Mouse (Mus musculus): Measurements from ENCODE around the gene Rffl. TPM values are rescaled to one million over a fixed set of nuclear protein-coding genes. Genes with fewer than 3 reads are reported as not detected.

Gene Rffl
- polyA plus RNA-seq, 1 experiment, result 12.7 TPM

DNA sequence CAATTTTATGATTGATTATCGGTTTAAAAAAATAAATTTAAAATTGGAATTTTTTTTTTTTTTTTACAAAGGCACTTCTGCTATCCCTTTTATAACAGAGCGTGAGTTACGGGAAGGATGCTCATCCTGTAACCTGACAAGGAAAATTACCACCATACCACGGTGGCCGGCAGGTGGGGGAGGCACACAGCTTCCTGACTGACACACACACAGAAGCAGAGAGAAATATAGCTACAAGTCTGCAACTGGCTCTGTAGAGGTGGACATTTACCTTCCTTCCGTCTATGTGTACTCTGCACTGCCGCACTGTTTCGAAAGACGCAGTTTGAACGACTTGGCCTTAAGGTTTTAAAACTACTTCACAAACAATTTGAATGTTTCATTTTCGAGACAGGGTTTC lies 18.9 kb downstream of the Rffl start:
- TF ChIP-seq POLR2A (IDR thresholded peaks at IDR 0.05; ENCODE audit: extremely low read depth, insufficient read depth, low read length) (no peak), CTCF (IDR thresholded peaks at IDR 0.05; ENCODE audit: extremely low read depth, insufficient read depth, low read length) (no peak)
- Histone ChIP-seq H3K27ac (ENCODE audit: insufficient read depth, low read length) (no peak overlapping the region), H3K4me3 (ENCODE audit: insufficient read depth, low read length) (no peak overlapping the region), H3K4me1 (ENCODE audit: control insufficient read depth, insufficient read depth, low read length) (no peaks in the 10 kb centered on the region)

DNA sequence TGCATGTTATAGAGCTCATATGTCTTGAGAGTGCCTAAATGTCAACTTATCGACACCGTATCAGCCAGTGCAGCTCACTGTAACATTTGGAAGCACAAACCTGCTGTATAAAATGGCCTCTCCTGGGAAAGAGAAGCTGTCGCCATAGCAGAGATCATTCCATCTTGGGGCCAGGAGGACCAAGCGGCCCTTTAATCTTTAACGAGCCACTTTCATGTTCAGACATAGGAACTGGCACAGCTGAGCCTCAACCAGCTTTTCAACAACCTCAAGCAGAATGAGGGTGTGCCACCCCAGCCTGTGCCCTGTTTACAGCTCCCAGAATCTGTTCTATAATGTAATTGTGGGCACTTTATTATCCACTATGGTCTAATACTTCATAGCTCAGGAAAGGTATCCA lies 20.8 kb downstream of the Rffl start:
- Histone ChIP-seq H3K27ac (ENCODE audit: insufficient read depth, low read length) (no peak overlapping the region), H3K4me1 (ENCODE audit: control insufficient read depth, insufficient read depth, low read length) (no peaks in the 10 kb centered on the region), H3K4me3 (ENCODE audit: insufficient read depth, low read length) (no peak overlapping the region)
- TF ChIP-seq CTCF (IDR thresholded peaks at IDR 0.05; ENCODE audit: extremely low read depth, insufficient read depth, low read length), result no peak
- no peak for TF ChIP-seq POLR2A (IDR thresholded peaks at IDR 0.05; ENCODE audit: extremely low read depth, insufficient read depth, low read length)

DNA sequence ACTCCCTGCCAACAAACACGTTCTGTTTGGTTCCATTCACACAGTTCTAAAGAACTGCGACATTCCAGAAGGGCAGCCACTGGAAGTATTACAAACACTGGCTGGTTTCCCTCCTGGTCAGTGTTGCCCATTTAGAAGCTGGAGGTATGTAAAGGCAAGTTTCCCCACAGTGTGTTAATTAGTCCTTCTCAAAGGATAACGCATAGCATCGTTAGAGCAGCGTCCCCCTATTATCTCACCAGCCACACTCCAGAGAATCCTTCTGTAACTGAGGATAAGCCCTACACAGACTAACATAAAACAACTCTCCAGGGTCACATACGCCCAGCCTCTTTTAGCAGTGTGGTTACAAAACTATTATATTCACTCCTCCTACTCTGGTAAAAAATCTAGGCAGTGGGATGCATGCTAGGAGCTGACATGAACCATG lies 23.4 kb downstream of the Rffl start:
- TF ChIP-seq CTCF (IDR thresholded peaks at IDR 0.05; ENCODE audit: extremely low read depth, insufficient read depth, low read length), result no peak
- no peak for TF ChIP-seq POLR2A (IDR thresholded peaks at IDR 0.05; ENCODE audit: extremely low read depth, insufficient read depth, low read length)
- H3K4me3 ChIP-seq (ENCODE audit: insufficient read depth, low read length), result no peak overlapping the region
- H3K27ac ChIP-seq (ENCODE audit: insufficient read depth, low read length), result no peak overlapping the region
- H3K4me1 ChIP-seq (ENCODE audit: control insufficient read depth, insufficient read depth, low read length), result no peaks in the 10 kb centered on the region

DNA sequence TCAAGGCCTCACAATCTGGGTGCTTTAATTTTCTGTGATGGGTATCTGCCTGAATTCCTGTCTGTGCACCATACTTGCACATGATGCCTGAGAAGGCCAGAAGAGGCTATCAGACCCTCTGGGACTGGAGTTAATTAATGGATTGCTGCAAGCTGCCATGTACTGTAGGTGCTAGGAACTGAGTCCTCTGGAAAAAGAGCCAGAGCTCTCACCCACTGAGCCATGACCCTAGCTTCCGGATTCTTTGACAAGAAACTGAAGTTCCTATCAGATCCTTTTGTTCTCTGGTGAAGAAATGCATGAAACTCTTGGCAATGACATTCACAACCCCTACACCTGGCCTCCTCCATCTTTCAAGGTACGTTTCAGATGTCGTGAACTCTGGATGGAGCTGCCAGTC lies 24.1 kb downstream of the Rffl start:
- Histone ChIP-seq H3K27ac (ENCODE audit: insufficient read depth, low read length) (no peak overlapping the region), H3K4me3 (ENCODE audit: insufficient read depth, low read length) (no peak overlapping the region), H3K4me1 (ENCODE audit: control insufficient read depth, insufficient read depth, low read length) (no peaks in the 10 kb centered on the region)
- TF ChIP-seq POLR2A (IDR thresholded peaks at IDR 0.05; ENCODE audit: extremely low read depth, insufficient read depth, low read length), result no peak

DNA sequence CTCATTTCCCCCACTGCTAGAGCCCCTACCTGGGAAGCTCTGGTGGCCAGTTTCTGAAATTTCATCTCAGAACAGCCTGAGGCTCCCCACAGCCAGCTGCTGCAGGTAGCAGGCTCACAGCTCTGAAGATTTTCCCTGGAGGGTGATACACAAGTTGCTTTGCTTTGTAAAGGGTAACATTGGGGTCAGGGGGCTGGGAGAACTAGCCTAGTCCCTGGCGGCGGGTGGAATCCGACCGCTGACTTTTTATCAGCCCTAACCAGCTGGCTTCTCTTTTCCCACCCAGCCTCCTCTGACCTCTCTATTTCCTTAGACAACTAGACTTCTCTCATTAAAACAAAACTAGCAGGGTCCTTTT lies 25.0 kb downstream of the Rffl start:
- H3K4me1 ChIP-seq (ENCODE audit: control insufficient read depth, insufficient read depth, low read length), result no peaks in the 10 kb centered on the region
- peak overlapping the region; percentile 41 for H3K27ac ChIP-seq (ENCODE audit: insufficient read depth, low read length)
- TF ChIP-seq POLR2A (IDR thresholded peaks at IDR 0.05; ENCODE audit: extremely low read depth, insufficient read depth, low read length), result no peak
- no peak for TF ChIP-seq CTCF (IDR thresholded peaks at IDR 0.05; ENCODE audit: extremely low read depth, insufficient read depth, low read length)
- H3K4me3 ChIP-seq (ENCODE audit: insufficient read depth, low read length), result 0 out of 2 replicates have a peak overlapping the region, but pooled peaks have one; percentile 7

DNA sequence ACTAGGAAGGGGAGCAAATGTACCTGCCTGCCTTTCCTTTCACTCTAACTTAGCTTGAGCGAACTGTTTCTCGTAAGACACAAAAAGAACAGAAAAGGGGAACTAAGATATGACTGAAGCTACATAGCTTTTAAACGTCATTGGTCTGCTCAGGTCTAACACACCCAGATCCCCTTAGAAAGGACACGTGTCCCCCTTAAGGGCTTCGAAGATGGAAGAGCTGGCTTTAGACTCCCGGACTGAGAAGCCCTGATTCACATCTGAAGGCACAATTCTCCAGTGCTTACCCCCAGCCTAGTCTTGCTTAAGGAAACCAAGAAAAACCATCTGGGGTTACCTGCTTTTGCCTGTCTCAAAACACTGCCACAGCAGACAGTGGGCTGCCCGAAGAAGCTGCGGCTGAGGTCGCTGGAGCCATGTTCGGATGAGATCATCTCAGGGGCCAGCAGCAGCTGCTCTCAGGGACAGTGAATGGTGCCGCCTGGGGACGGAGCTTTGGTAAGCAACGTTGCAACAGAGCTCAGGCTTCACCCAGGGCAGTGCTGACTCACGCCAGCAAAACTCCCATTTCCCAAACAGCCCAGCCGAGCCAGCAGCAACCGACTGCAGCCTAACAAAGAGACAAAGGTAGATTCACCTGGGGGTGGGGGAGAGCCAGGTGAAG lies 25.5 kb downstream of the Rffl start:
- peak overlapping the region; percentile 51 for H3K27ac ChIP-seq (ENCODE audit: insufficient read depth, low read length)
- 0 out of 2 replicates have a peak, but pooled peaks have one; percentile 19 for TF ChIP-seq POLR2A (IDR thresholded peaks at IDR 0.05; ENCODE audit: extremely low read depth, insufficient read depth, low read length)
- 0 out of 2 replicates have a peak, but pooled peaks have one; percentile 10 for TF ChIP-seq CTCF (IDR thresholded peaks at IDR 0.05; ENCODE audit: extremely low read depth, insufficient read depth, low read length)

DNA sequence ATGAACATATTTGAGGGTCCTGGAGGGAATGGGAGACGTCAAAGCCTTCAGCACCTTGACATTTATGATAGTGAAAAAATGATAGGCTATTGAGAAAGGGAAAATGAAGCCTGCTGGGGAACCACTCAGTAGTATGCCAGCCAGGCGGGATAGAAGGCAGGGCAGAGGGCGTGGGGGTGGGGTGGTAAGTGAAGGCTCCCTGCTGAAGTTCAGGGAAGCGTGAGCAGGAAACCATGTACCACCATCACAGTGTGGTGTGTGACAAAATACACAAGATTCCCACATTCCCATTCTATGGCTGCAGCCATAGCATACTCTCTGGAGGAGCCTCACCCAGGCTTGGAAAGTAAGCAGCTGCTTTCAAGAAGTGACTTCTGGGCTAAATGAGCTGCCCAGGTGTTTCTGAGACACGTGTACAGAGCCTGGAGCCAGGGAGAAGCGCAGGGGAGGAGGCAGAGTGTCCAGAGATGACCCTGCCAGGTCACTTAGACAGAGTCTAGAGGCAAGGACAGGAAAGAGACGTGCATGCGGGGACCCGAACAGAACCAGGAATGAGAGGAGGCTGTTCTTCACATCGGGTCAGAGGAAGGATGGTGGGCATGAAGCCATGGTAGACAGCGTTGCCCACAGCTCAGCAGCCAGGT lies 26.1 kb downstream of the Rffl start:
- Histone ChIP-seq H3K4me1 (ENCODE audit: control insufficient read depth, insufficient read depth, low read length) (no peaks in the 10 kb centered on the region), H3K4me3 (ENCODE audit: insufficient read depth, low read length) (peak overlapping the region; percentile 7; the same call in 1 of the 2 replicates), H3K27ac (ENCODE audit: insufficient read depth, low read length) (peak overlapping the region; percentile 51)
- TF ChIP-seq CTCF (IDR thresholded peaks at IDR 0.05; ENCODE audit: extremely low read depth, insufficient read depth, low read length), result no peak
- TF ChIP-seq POLR2A (IDR thresholded peaks at IDR 0.05; ENCODE audit: extremely low read depth, insufficient read depth, low read length), result no peak

More for the DNA sequence above, 25.5 kb downstream of the Rffl start:
- Histone ChIP-seq H3K4me3 (ENCODE audit: insufficient read depth, low read length) (peak overlapping the region; percentile 7; the same call in 1 of the 2 replicates), H3K4me1 (ENCODE audit: control insufficient read depth, insufficient read depth, low read length) (no peaks in the 10 kb centered on the region)

DNA sequence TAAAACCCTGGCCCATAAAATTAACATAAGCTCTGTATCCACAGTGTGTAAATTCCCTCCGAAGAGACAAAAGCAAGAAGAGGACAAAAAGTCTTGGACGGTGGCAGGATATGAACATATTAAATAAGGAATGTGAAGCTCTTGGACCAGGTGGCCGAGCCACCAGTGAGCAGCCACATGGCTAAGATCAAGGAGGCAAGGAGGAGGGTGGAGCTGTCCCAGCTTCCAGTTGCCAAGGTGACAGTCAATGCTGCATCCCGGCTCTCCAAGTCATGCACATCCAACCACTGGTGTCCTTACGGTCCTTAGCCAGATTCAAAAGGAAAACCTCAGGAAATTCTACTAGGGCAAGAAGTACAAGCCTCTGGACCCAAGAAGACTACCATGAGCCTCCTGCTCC lies 32.5 kb downstream of the Rffl start:
- no peak overlapping the region for H3K4me3 ChIP-seq (ENCODE audit: insufficient read depth, low read length)
- TF ChIP-seq POLR2A (IDR thresholded peaks at IDR 0.05; ENCODE audit: extremely low read depth, insufficient read depth, low read length), result no peak
- H3K4me1 ChIP-seq (ENCODE audit: control insufficient read depth, insufficient read depth, low read length), result no peaks in the 10 kb centered on the region; the same call in 1 of the 2 replicates
- H3K27ac ChIP-seq (ENCODE audit: insufficient read depth, low read length), result no peak overlapping the region

DNA sequence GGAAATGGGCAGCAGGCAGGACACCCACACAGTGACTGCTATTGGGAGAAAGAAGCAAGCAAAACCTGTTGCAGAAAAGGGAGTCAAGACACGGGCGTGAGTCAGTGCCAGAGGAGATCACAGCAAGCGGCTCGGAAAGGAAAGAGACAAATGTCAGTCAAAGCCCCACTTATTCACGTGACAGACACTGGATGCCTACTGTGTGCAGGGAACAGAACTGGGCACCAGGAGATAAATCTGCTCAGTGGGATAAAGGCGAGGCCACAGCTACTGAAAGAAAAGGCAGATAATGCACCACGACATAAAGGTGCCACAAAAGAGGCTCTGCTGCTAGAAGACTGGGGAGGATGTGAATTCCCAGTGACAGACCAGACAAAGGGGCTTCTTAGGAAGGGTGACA lies 33.2 kb downstream of the Rffl start:
- no peak overlapping the region for H3K27ac ChIP-seq (ENCODE audit: insufficient read depth, low read length)
- no peak overlapping the region for H3K4me3 ChIP-seq (ENCODE audit: insufficient read depth, low read length)
- TF ChIP-seq POLR2A (IDR thresholded peaks at IDR 0.05; ENCODE audit: extremely low read depth, insufficient read depth, low read length) (no peak), CTCF (IDR thresholded peaks at IDR 0.05; ENCODE audit: extremely low read depth, insufficient read depth, low read length) (no peak)
- no peaks in the 10 kb centered on the region; the same call in 1 of the 2 replicates for H3K4me1 ChIP-seq (ENCODE audit: control insufficient read depth, insufficient read depth, low read length)

DNA sequence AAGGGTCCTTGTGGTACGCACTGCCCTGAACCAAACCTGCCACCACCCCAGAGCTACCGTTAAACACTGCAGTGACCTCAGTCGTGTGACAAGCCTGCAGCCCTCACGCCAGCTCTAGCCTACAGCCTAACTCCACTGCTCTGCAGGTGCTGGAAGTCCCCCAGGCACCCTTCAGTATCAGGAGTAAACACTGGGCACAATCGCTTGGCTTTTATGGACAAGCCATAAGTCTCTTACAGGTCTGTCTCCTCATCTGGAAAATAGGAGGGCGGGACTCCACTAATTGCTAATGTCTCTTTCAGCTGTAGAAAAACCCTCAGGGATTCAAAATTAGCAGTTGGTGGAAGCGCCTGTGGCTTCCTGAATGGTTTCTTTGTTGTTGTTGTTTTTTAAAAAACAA lies 33.8 kb downstream of the Rffl start:
- H3K27ac ChIP-seq (ENCODE audit: insufficient read depth, low read length), result no peak overlapping the region
- no peak overlapping the region for H3K4me3 ChIP-seq (ENCODE audit: insufficient read depth, low read length)
- no peaks in the 10 kb centered on the region; the same call in 1 of the 2 replicates for H3K4me1 ChIP-seq (ENCODE audit: control insufficient read depth, insufficient read depth, low read length)
- TF ChIP-seq CTCF (IDR thresholded peaks at IDR 0.05; ENCODE audit: extremely low read depth, insufficient read depth, low read length) (no peak), POLR2A (IDR thresholded peaks at IDR 0.05; ENCODE audit: extremely low read depth, insufficient read depth, low read length) (no peak)
